Mouse (Mus musculus) limb, embryonic 14.5 days (tissue): ENCODE measurements around the gene Kcnab2. TPM values are rescaled to one million over a fixed set of nuclear protein-coding genes. Genes with fewer than 3 reads are reported as not detected.

Experiments used
- ATAC-seq: fragments of 200-750 bp; cut with Nextera tagmentation; 2 replicates; pipeline ENCODE4 v1.8.0; 2017; ENCODE audit warnings: low read depth, moderate number of reproducible peaks, moderate TSS enrichment; ENCODE audit not compliant: low FRiP score
- DNase-seq: peaks from one replicate; pipeline ENCODE4 v3.0.0-alpha.2; 2015; ENCODE audit warnings: low spot score
- H3K27ac ChIP-seq: fragments of 300-500 bp; sonication (generic); replicated peaks from 2 replicates; pipeline ENCODE4 v1.5.1; 2014; ENCODE audit warnings: low read depth, mild to moderate bottlenecking, low read length, moderate library complexity, mixed read lengths
- H3K27me3 ChIP-seq: fragments of 300-500 bp; sonication (generic); 2 replicates; pipeline ENCODE4 v1.6.1; 2014; ENCODE audit warnings: low read length, mixed read lengths; ENCODE audit not compliant: control insufficient read depth, insufficient read depth
- H3K36me3 ChIP-seq: fragments of 300-500 bp; sonication (generic); 2 replicates; pipeline ENCODE4 v1.6.1; 2014; ENCODE audit warnings: mild to moderate bottlenecking, low read length, moderate library complexity, mixed read lengths; ENCODE audit not compliant: control insufficient read depth, insufficient read depth
- H3K4me1 ChIP-seq: fragments of 300-500 bp; sonication (generic); 2 replicates; pipeline ENCODE4 v1.6.1; 2014; ENCODE audit warnings: antibody characterized with exemption, low read length, mixed read lengths; ENCODE audit not compliant: control insufficient read depth, insufficient read depth
- H3K4me2 ChIP-seq: fragments of 300-500 bp; sonication (generic); replicated peaks from 2 replicates; pipeline ENCODE4 v1.6.1; 2014; ENCODE audit warnings: low read depth, mild to moderate bottlenecking, low read length, moderate library complexity; ENCODE audit not compliant: severe bottlenecking
- H3K4me3 ChIP-seq: fragments of 300-500 bp; sonication (generic); replicated peaks from 2 replicates; pipeline ENCODE4 v1.5.1; 2014; ENCODE audit warnings: low read length
- H3K9ac ChIP-seq: fragments of 300-500 bp; sonication (generic); 2 replicates; pipeline ENCODE4 v1.6.1; 2014; ENCODE audit warnings: mild to moderate bottlenecking, low read depth, low read length, moderate library complexity; ENCODE audit not compliant: severe bottlenecking
- H3K9me3 ChIP-seq: fragments of 300-500 bp; sonication (generic); 2 replicates; pipeline ENCODE4 v1.6.1; 2016; ENCODE audit warnings: low read length; ENCODE audit not compliant: control insufficient read depth
- POLR2A ChIP-seq: fragments of 200-500 bp; IDR thresholded peaks from 2 replicates; pipeline ENCODE4 v1.8.0; 2012; ENCODE audit warnings: inconsistent platforms, mild to moderate bottlenecking, moderate library complexity, borderline replicate concordance; ENCODE audit not compliant: insufficient read depth, insufficient read length; ENCODE audit errors: extremely low read depth
- WGBS: fragments of 180-500 bp; shearing (Covaris S2); extraction: QIAGEN DNeasy Blood & Tissue Kit; methylation state at CpG from one replicate; pipeline ENCODE4 v1.1.7; 2014; 5-methylcytosine and 5-hydroxymethylcytosine counted together
- polyA plus RNA-seq, 2 experiments: library from polyadenylated mRNA; depleted of rRNA in 1 of 2; stranded (reverse) in 1 of 2; unstranded in 1 of 2; fragments of >200 nt; fragmentation: Nextera tagmentation in 1 of 2; extraction: Ambion mirVana in 1 of 2; gene quantifications; 2 replicates each; pipeline versions ENCODE4 v1.2.1 to v1.2.3; 2012 to 2014

Kcnab2 gene
- polyA plus RNA-seq, 2 experiments, result 4.6 to 7.2 TPM

DNA sequence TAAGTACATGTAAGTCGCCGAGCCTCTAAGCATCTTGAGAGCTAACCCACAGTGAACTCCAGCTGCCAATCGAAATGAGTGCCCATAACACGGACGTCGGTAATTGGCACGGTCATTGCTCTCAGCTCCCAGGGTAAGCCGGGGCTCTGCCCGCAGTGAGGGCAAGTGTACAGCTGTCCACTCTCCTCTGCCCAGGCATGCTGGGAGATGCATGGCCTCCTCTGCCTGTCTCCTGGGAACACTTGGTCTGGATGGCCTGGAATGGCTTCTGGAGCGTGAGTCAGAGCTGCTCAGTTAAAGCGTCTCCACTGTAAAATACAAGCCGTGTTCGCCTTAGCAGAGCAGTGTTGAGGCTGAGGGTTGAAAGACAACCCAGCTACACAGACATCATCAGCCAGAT is 11.1 kb downstream of the Kcnab2 start:
- H3K4me1 ChIP-seq, result no peaks in the 10 kb centered on the region
- H3K9ac ChIP-seq, result no peak overlapping the region
- DNase-seq (no peak), ATAC-seq (no peak)
- H3K27ac ChIP-seq, result no peak overlapping the region
- no peaks in the 10 kb centered on the region for H3K27me3 ChIP-seq
- H3K36me3 ChIP-seq, result no peaks in the 10 kb centered on the region
- no peak overlapping the region for H3K4me2 ChIP-seq
- H3K4me3 ChIP-seq, result no peak overlapping the region
- TF ChIP-seq POLR2A, result no peak
- 82% methylated on average over 13 of the region's 13 CpGs for WGBS
- 0 out of 2 replicates have a peak, but pooled peaks cover under 1% of the 10 kb centered on the region for H3K9me3 ChIP-seq

GRCm38 (mm10) chr4:152465116-152465515 is 12.6 kb downstream of the Kcnab2 start:
- Histone ChIP-seq H3K4me3 (no peak overlapping the region), H3K9ac (no peak overlapping the region), H3K4me2 (no peak overlapping the region), H3K27me3 (no peaks in the 10 kb centered on the region), H3K36me3 (no peaks in the 10 kb centered on the region), H3K9me3 (no peaks in the 10 kb centered on the region), H3K4me1 (no peaks in the 10 kb centered on the region), H3K27ac (no peak overlapping the region)
- DNase-seq (no peak), ATAC-seq (no peak)
- TF ChIP-seq POLR2A, result no peak
- WGBS, result 46% methylated on average over 8 of the region's 8 CpGs

GRCm38 (mm10) chr4:152463147-152463546 is 14.5 kb downstream of the Kcnab2 start:
- Histone ChIP-seq H3K36me3 (no peaks in the 10 kb centered on the region), H3K4me2 (no peak overlapping the region), H3K4me3 (no peak overlapping the region), H3K4me1 (no peaks in the 10 kb centered on the region), H3K9ac (no peak overlapping the region), H3K27me3 (no peaks in the 10 kb centered on the region), H3K9me3 (no peaks in the 10 kb centered on the region), H3K27ac (no peak overlapping the region)
- no peak for TF ChIP-seq POLR2A
- ATAC-seq (no peak), DNase-seq (no peak)
- WGBS, result 81% methylated on average over 9 of the region's 9 CpGs

- no peak for TF ChIP-seq POLR2A
- ATAC-seq, result no peak
- Histone ChIP-seq H3K27me3 (no peaks in the 10 kb centered on the region), H3K9ac (no peak overlapping the region), H3K4me1 (no peaks in the 10 kb centered on the region), H3K36me3 (no peaks in the 10 kb centered on the region), H3K4me2 (no peak overlapping the region), H3K27ac (no peak overlapping the region), H3K4me3 (no peak overlapping the region), H3K9me3 (no peaks in the 10 kb centered on the region)
- WGBS, result 86% methylated on average over 12 of the region's 12 CpGs
- no peak for DNase-seq
These were observed 15.2 kb downstream of the Kcnab2 start for GRCm38 (mm10) chr4:152462516-152462915.

DNA sequence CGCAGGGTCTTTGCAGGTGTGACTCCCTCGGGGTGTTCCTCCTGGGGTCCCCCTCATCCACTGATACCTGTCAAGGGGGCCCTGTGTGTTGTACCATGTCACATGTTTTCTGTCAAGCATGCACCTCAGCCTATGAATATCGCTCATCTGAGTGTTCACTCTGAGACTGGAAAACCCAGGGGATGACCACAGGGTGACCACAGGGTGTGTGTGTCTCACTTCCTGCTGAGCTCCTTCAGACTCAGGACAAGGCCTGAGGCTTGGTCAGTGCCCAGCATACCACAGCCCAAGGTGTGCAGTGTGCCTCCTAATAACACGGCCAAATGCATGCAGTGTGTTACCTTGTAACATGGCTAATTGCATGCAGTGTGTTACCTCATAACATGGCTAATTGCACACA is 20.0 kb downstream of the Kcnab2 start:
- no peak overlapping the region for H3K4me3 ChIP-seq
- no peak for ATAC-seq
- no peaks in the 10 kb centered on the region for H3K9me3 ChIP-seq
- no peak for DNase-seq
- no peaks in the 10 kb centered on the region for H3K4me1 ChIP-seq
- H3K36me3 ChIP-seq, result no peaks in the 10 kb centered on the region
- TF ChIP-seq POLR2A, result no peak
- no peak overlapping the region for H3K9ac ChIP-seq
- 84% methylated on average over 4 of the region's 4 CpGs for WGBS
- H3K27ac ChIP-seq, result no peak overlapping the region
- H3K27me3 ChIP-seq, result no peaks in the 10 kb centered on the region
- no peak overlapping the region for H3K4me2 ChIP-seq

GRCm38 (mm10) chr4:152456609-152457008 is 21.1 kb downstream of the Kcnab2 start:
- Histone ChIP-seq H3K27me3 (no peaks in the 10 kb centered on the region), H3K4me2 (no peak overlapping the region), H3K9me3 (no peaks in the 10 kb centered on the region), H3K4me1 (no peaks in the 10 kb centered on the region), H3K36me3 (no peaks in the 10 kb centered on the region), H3K27ac (no peak overlapping the region), H3K4me3 (no peak overlapping the region), H3K9ac (no peak overlapping the region)
- ATAC-seq, result no peak
- 75% methylated on average over 18 of the region's 18 CpGs for WGBS
- no peak for DNase-seq
- no peak for TF ChIP-seq POLR2A
